Mouse (Mus musculus) heart, postnatal 0 days (tissue): ENCODE data around the gene Tha1. TPM values are rescaled to one million over a fixed set of nuclear protein-coding genes. Genes with fewer than 3 reads are reported as not detected.

Source experiments
- ATAC-seq: fragments of 200-750 bp; cut with Nextera tagmentation; 2 replicates; pipeline ENCODE4 v1.8.0; 2017; ENCODE audit warnings: low read depth, moderate number of reproducible peaks, moderate library complexity; ENCODE audit not compliant: insufficient read depth
- DNase-seq: peaks from one replicate; pipeline ENCODE4 v3.0.0-alpha.2; 2016; ENCODE audit warnings: low spot score
- H3K27ac ChIP-seq: fragments of 300-500 bp; sonication (generic); 2 replicates; pipeline ENCODE4 v1.5.1; 2014; ENCODE audit warnings: low read depth, mild to moderate bottlenecking
- H3K27me3 ChIP-seq: fragments of 300-500 bp; sonication (generic); 2 replicates; pipeline ENCODE4 v1.6.1; 2014; ENCODE audit warnings: low read length, mixed read lengths; ENCODE audit not compliant: control insufficient read depth, insufficient read depth
- H3K36me3 ChIP-seq: fragments of 300-500 bp; sonication (generic); replicated peaks from 2 replicates; pipeline ENCODE4 v1.6.1; 2014; ENCODE audit warnings: low read length, mixed read lengths; ENCODE audit not compliant: control insufficient read depth, insufficient read depth
- H3K4me1 ChIP-seq: fragments of 300-500 bp; sonication (generic); 2 replicates; pipeline ENCODE4 v1.6.1; 2014; ENCODE audit warnings: antibody characterized with exemption; ENCODE audit not compliant: control insufficient read depth, insufficient read depth
- H3K4me2 ChIP-seq: fragments of 300-500 bp; sonication (generic); 2 replicates; pipeline ENCODE4 v1.6.1; 2014; ENCODE audit warnings: low read depth, mild to moderate bottlenecking, low read length, moderate library complexity
- H3K4me3 ChIP-seq: fragments of 300-500 bp; sonication (generic); 2 replicates; pipeline ENCODE4 v1.5.1; 2014; ENCODE audit warnings: low read depth, low read length
- H3K9ac ChIP-seq: fragments of 300-500 bp; sonication (generic); replicated peaks from 2 replicates; pipeline ENCODE4 v1.6.1; 2014; ENCODE audit warnings: low read depth, low read length, mixed read lengths
- H3K9me3 ChIP-seq: fragments of 300-500 bp; sonication (generic); replicated peaks from 2 replicates; pipeline ENCODE4 v1.6.1; 2016; ENCODE audit warnings: low read length; ENCODE audit not compliant: control insufficient read depth
- CTCF ChIP-seq: IDR thresholded peaks from 2 replicates; pipeline ENCODE4 v1.5.1; 2016; ENCODE audit warnings: antibody characterized with exemption, control low read depth, low read depth
- EP300 ChIP-seq: IDR thresholded peaks from 2 replicates; pipeline ENCODE4 v1.6.1; 2016; ENCODE audit warnings: antibody characterized with exemption, low read depth
- WGBS: fragments of 180-500 bp; shearing (Covaris S2); extraction: QIAGEN DNeasy Blood & Tissue Kit; methylation state at CpG from one replicate; pipeline ENCODE4 v1.1.7; 2014; 5-methylcytosine and 5-hydroxymethylcytosine counted together
- polyA plus RNA-seq: library from polyadenylated mRNA; unstranded; fragments of >200 nt; fragmentation: Nextera tagmentation; extraction: Ambion mirVana; gene quantifications from 2 replicates; pipeline ENCODE4 v1.2.1, GENCODE M21; 2015
- total RNA-seq: library from RNA; depleted of rRNA; stranded (reverse); fragments of >200 nt; gene quantifications from 2 replicates; pipeline ENCODE4 v1.2.3, GENCODE M21; 2014; ENCODE audit warnings: low replicate concordance

The Tha1 gene
- total and polyA plus RNA-seq, 2 experiments from 2014 or later: 7.8 to 9.4 TPM

DNA sequence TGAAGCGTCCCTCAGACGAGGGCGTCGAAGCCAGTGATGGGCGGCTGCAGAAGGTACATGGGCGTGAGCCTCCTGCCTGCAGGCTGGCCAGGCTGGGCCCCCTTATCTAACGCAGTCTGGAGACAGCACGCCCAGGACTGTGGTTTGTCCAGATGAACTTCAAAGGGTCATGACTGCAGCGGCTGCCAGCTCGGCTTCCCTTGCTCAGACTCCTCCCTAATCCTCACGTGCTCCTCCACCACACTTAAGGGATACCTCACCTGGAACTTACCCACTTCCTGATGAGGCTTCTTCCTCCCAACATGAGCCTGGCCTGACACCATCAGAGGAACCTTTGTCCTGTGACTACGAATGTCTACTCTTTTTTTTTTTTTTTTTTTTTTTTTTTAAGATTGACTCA is 41.2 kb upstream of the Tha1 start:
- no peaks in the 10 kb centered on the region for H3K27me3 ChIP-seq
- no peak overlapping the region for H3K4me2 ChIP-seq
- 25% methylated on average over 12 of the region's 12 CpGs for WGBS
- 0 out of 2 replicates have a peak, but pooled peaks cover 4% of the 10 kb centered on the region for H3K9me3 ChIP-seq
- no peak for TF ChIP-seq CTCF
- TF ChIP-seq EP300: no peak
- ATAC-seq: no peak; the same call in 1 of the 2 replicates
- no peak overlapping the region for H3K9ac ChIP-seq
- no peak for DNase-seq
- no peaks in the 10 kb centered on the region for H3K36me3 ChIP-seq
- H3K4me3 ChIP-seq: no peak overlapping the region
- no peak overlapping the region for H3K27ac ChIP-seq
- no peaks in the 10 kb centered on the region for H3K4me1 ChIP-seq

DNA sequence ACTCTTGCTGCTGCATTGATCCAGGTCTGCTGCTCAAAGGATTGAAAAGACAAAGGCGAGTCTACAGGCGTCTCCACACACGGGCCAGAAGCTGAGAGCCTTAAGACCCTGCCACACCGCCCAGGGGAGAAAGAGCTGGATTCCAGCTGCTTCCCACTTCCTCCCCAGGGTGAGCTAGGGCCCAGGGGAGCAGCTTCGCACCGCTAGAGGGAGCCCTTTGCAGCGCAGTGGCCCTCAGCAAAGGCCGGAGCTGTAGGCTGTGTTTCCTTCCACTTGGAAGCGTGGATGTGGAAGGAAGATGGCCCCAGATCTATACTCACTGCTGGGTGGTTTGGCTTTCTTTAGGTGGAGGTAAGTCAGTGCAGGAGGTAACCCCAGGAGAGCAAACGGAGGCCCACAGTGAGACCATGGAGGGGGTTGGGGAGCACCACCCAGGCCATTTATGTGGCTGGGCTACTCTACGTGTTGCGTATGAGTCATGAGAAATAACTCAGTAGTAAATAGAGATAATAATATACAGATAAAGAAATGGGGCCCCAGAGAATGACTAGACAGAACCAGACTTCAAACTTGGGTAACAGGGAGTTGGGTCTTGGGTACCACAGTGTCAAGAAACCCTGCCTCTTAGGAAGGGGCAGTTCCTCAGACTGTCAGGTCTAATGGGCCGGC is 39.5 kb upstream of the Tha1 start:
- ATAC-seq (peak; percentile 85), DNase-seq (peak; percentile 75)
- Histone ChIP-seq H3K27me3 (no peaks in the 10 kb centered on the region), H3K9ac (no peak overlapping the region), H3K27ac (no peak overlapping the region), H3K36me3 (no peaks in the 10 kb centered on the region), H3K4me3 (no peak overlapping the region), H3K4me1 (no peaks in the 10 kb centered on the region), H3K4me2 (0 out of 2 replicates have a peak overlapping the region, but pooled peaks have one; percentile 5), H3K9me3 (0 out of 2 replicates have a peak, but pooled peaks cover 4% of the 10 kb centered on the region)
- TF ChIP-seq CTCF (peak; percentile 92), EP300 (no peak)
- WGBS: 31% methylated on average over 13 of the region's 13 CpGs

DNA sequence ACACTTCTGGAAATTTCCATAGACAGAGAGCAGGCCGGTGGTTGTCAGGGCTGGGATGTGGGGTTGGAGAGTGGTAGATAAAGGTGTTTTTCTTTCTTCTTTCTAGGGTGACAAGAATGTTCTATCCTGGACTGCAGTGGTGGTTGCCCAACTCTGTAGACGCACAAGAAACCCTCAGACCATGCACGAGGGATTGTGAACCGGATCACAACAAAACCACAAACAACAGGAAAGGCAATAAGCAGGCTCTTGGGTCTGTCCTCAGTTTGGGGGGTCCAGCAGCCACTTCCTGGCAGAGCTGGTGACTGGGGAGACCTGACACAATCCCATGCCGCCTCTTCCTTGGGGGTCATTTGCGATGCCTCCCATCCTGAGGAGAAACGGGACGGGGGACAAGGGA is 36.1 kb upstream of the Tha1 start:
- no peak for ATAC-seq
- Histone ChIP-seq H3K4me3 (no peak overlapping the region), H3K36me3 (no peaks in the 10 kb centered on the region), H3K27ac (no peak overlapping the region), H3K4me1 (no peaks in the 10 kb centered on the region), H3K9me3 (no peaks in the 10 kb centered on the region), H3K4me2 (no peak overlapping the region), H3K27me3 (no peaks in the 10 kb centered on the region), H3K9ac (no peak overlapping the region)
- TF ChIP-seq EP300 (no peak), CTCF (no peak)
- WGBS: 79% methylated on average over 8 of the region's 8 CpGs
- no peak for DNase-seq

DNA sequence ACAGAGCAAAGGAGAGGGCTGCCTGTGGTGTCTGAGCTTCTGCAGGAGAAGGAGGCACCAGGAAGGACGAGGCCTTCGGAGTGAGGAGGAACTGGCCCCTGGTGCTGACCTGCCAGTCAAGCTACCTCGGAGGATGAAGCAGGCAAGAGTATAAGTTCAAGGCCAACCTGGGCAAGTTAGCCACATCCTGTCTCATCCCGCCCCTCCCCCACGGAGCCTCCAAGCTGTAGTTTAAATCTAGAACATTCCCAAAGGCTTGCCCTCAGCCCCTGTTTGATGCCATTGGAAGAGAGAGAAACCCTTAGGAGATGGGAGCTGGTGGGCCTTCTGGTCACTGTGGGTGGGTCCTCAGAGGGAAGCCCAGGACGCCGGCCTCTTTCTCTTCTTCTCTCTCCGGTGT is 31.2 kb upstream of the Tha1 start:
- no peak overlapping the region for H3K9ac ChIP-seq
- 77% methylated on average over 8 of the region's 8 CpGs for WGBS

DNA sequence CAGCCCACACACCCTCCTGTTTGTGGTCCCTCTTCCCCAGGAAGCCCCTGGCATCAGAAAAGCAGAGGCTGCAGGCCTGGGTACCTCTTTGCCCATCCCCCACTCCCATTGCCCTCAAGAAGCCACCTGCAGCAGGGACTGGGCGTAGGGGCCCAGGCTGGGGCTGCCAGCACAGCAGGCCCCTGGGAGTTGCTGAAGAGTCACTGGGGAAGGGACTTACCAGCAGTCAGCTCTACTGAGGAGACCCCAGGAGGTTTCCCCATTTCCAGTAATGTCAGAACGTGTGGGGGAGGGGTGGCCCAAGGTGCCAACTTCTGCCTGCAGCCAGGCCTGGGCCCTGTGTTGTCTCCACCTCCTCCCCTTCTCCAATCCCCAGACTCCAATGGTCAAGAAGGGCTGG is 29.0 kb upstream of the Tha1 start:
- H3K27ac ChIP-seq: no peak overlapping the region
- WGBS: 71% methylated on average over 2 of the region's 2 CpGs
- no peaks in the 10 kb centered on the region for H3K4me1 ChIP-seq
- TF ChIP-seq EP300: no peak
- no peak for TF ChIP-seq CTCF
- DNase-seq (no peak), ATAC-seq (no peak)
- H3K4me3 ChIP-seq: no peak overlapping the region
- H3K4me2 ChIP-seq: no peak overlapping the region
- H3K9me3 ChIP-seq: no peaks in the 10 kb centered on the region
- no peaks in the 10 kb centered on the region for H3K27me3 ChIP-seq
- H3K9ac ChIP-seq: no peak overlapping the region
- no peaks in the 10 kb centered on the region for H3K36me3 ChIP-seq

More for the DNA sequence above, 31.2 kb upstream of the Tha1 start:
- Histone ChIP-seq H3K36me3 (no peaks in the 10 kb centered on the region), H3K27me3 (no peaks in the 10 kb centered on the region), H3K4me1 (no peaks in the 10 kb centered on the region), H3K4me2 (no peak overlapping the region), H3K9me3 (no peaks in the 10 kb centered on the region), H3K4me3 (no peak overlapping the region), H3K27ac (no peak overlapping the region)
- DNase-seq: no peak
- no peak for ATAC-seq
- no peak for TF ChIP-seq EP300
- no peak for TF ChIP-seq CTCF

DNA sequence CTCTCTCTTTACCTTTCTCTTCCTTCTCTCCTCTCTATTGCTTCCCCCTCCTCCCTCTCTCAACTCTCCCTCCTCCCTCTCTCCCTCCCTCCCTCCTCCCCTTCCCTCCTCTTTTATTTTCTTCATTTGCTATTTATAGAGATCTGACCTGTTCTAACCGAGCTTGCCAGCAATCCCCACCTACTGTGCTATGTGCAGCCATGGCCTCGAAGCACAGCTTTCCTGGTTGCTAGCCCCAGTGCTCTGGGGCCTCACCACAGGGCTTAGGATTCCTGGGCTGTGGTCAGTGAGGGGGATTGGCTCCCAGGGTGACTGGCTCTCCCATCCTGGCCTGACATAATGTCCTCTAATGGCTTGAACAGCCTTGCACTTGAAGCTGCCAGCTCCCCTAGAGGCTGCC is 23.3 kb upstream of the Tha1 start:
- H3K4me1 ChIP-seq: no peaks in the 10 kb centered on the region
- H3K27ac ChIP-seq: 0 out of 2 replicates have a peak overlapping the region, but pooled peaks have one; percentile 51
- no peak for TF ChIP-seq CTCF
- TF ChIP-seq EP300: no peak
- no peaks in the 10 kb centered on the region for H3K36me3 ChIP-seq
- H3K27me3 ChIP-seq: no peaks in the 10 kb centered on the region
- no peak overlapping the region for H3K4me3 ChIP-seq
- ATAC-seq (peak; percentile 67), DNase-seq (no peak)
- 21% methylated on average over 2 of the region's 2 CpGs for WGBS
- H3K4me2 ChIP-seq: no peak overlapping the region
- H3K9me3 ChIP-seq: no peaks in the 10 kb centered on the region
- H3K9ac ChIP-seq: no peak overlapping the region
